Mouse (Mus musculus) gastrocnemius, postnatal 36 days (tissue): ENCODE measurements at regions not wholly inside any gene's neighbourhood (a gene's known extent, or its start where the extent isn't known, plus 50 kb on each side); places are given as distances from the start of the nearest gene placed in this dataset.

Source experiments
- DNase-seq, 2 experiments: peaks; one replicate each; pipeline ENCODE4 v3.0.0; 2022
- intact Hi-C: fragments of 180-260 bp; cut with DNase I; formaldehyde crosslinking; loops from one replicate; pipeline ENCODE4 v1.15.1; 2025

- intact Hi-C loops, result no loop called here
Observed at GRCm38 (mm10) chr3:38591531-38591930, 106.9 kb upstream of the Ankrd50 start.

GRCm38 (mm10) chr3:38588966-38589365, 104.3 kb upstream of the Ankrd50 start:
- intact Hi-C loops, result no loop called here
- no peak for DNase-seq

More at GRCm38 (mm10) chr3:38591531-38591930, 106.9 kb upstream of the Ankrd50 start:
- DNase-seq, result no peak

GRCm38 (mm10) chr3:38585509-38585908, 100.9 kb upstream of the Ankrd50 start:
- no peak for DNase-seq
- intact Hi-C loops, result no loop called here

DNA sequence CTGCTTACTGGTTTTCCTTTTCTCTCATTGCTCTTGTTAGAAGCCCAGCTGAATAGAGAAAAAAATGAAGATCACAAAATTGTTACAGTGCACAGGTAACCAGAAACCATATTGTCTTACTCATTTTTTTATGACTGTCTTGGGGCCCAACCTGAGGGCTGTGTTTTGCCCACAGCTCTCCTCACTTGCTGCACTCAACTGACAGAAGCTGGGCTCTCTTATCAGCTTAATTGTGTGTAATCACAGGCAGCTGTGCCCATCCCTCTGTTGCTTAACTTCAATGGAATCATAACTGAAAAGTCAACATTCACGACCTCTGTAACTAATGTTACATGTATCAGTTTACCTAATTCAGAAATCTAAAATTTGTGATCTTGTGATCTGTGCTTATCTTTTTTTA, 95.1 kb upstream of the Ankrd50 start:
- intact Hi-C loops, result no loop called here
- no peak for DNase-seq

DNA sequence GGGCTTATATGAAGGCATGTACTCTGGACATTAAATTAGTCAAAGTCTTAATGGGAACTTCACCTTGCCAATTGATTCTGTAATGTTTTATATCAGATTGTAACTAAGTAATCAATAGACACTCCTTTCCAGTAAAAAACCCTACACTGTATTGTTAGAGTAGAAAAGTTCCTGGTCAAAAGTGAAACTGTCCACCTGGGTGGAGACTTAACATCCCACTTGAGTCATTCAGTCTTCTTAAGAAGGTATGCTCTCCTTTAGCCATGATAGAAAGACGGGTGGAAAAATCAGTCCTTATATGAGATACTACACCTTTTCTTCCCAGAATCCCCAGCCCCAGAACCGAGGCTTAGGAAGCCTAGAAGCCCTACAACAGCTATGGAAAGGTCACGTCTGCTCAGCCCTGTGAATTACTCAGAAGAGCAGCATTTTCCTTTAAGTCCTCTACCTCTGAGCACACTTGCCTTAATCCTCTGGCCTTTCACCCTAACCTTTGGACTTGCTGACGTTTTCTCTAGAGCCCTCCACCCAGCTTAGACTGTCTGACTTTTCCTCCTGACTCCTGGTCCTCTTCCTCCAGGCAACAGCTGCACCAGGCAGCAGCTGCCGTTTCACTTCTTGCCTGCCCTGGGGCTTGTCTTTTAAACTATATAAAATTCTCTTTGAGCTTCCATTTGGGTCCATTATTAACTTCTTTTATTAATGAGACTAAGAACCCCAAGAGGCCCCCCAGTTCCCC, 93.4 kb upstream of the Ankrd50 start:
- DNase-seq, result no peak
- intact Hi-C loops, result no loop called here

DNA sequence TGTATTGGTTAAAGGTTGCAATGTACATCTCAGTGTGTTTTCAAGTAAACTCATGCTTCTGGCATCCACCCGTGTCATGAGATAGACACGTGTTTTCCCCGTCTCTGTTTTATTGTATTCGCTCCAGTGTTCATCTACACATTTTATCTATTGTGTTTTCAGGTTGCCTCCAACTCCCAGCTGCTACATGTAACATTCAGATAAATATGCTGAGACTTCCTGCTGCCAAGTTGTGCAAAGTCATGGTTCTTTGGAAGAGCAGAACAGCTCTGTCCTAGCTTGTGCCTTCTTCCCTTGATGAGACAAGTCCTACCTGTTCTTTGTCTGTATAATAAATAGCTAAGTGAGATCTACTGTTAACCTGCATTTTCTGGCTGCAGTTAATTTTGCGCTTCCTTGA, 89.0 kb upstream of the Ankrd50 start:
- intact Hi-C loops, result no loop called here
- DNase-seq, result no peak

DNA sequence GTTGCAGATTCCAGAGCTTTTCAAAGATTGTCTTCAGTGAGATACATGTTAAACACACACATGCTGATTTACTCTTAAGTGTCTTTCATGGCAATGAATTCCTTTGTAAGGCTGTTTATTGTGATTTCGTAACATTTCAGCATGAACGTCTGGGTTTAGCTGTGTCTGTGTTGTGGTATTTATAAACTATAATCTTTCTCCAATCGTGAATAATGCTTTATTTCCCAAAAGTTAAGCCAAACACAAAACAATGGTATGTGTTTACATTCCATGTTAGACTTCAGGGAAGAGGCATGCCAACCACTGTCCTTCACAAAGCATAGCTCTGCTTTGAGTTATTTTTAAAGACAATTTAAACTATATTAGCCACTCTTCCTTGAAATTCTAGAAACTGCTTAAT, 87.5 kb upstream of the Ankrd50 start:
- intact Hi-C loops, result no loop called here
- DNase-seq, result no peak

DNA sequence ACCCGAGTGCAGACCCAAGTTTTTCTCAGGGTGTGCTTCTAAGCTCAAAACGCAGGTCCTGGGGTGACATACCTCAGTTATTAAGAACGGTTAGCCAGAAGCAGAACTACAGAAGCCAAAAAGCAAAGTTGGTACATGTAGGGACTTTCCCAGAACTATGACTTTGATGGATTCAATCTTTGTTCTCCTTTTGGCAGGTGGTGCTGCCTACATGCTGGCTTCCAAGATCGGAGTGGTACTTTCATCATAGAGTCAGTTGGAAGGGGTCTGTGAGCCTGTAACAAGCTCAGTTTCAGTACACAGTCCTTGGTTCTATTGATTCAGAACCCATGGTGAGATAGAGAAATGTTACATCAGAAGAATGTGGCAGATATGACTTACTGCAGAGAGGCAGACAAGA, 86.6 kb upstream of the Ankrd50 start:
- intact Hi-C loops, result no loop called here
- no peak for DNase-seq

DNA sequence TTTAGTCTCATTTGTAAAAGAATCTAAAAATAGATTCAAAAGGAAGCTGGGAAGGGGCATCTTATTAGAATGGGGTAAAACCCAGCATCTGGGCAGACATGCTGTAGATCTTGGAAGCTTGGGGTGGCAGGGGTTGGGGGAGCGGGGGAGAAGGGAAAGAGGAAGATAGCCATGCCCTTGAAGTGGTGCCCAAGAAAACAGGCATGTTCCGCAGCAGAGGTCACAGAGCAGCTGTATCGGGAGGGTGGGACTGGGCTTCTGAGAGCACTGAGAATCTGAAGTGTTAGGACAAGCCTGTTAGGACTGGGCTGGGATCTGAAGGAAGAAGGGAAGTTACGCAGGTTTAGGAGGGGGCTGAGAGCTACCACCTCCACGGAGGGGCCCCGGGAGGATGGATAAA, 84.4 kb upstream of the Ankrd50 start:
- intact Hi-C loops, result no loop called here

GRCm38 (mm10) chr3:38568596-38568975, 83.9 kb upstream of the Ankrd50 start:
- intact Hi-C loops, result no loop called here

More for the DNA sequence above, 84.4 kb upstream of the Ankrd50 start:
- DNase-seq, result no peak

DNA sequence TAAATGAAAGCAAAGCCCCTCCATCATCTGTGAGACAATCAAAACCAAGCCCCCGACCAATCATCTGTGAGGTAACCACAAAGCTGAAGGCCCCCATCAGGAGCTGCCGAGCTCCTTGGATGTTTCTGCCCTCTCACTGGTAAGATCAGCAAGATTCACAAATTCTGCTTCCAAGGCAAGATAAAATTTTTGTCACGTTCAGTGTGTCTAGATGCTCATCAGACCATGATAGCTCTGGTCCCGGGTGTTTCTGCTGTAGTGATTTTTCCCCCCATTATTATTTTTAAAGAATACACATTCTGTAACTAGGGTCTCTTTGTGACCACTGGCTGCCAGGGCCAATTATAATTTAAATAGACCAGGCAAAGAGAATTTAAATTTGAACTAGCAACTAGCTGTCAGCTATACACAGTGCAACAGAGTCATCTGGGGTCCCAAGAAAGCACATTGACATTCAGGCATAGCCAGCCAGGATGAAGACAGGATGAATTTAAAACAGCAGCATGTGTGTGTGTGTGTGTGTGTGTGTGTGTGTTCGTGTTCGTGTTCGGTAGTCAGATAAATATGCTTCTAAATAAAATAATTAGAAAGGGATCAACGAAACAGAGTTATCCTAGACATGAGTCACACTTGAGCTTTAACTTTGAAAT, 83.4 kb upstream of the Ankrd50 start:
- DNase-seq, result no peak
- intact Hi-C loops, result no loop called here

More at GRCm38 (mm10) chr3:38568596-38568975, 83.9 kb upstream of the Ankrd50 start:
- DNase-seq, result no peak

DNA sequence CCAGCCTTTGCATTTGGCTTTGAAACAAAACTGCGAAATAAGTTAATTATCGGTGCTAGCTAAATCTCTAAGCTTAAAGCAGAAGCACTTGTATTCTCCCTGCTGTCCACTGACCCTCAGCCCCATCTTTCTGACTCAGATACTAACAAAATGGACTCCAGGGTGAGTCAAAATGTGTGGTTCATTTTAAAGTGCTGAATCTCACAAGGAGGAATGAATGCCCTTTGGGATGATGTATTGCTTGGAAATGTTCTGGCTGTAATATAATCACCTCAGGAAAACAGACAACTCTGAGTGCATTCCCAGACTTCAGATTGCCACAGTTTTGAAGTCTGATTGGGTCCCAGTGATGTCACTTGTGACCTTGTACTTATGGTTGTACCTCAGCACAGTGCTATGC, 81.9 kb upstream of the Ankrd50 start:
- no peak for DNase-seq
- intact Hi-C loops, result no loop called here

- DNase-seq, result no peak
- intact Hi-C loops, result no loop called here
Observed at GRCm38 (mm10) chr3:38564844-38565243, 80.2 kb upstream of the Ankrd50 start.

DNA sequence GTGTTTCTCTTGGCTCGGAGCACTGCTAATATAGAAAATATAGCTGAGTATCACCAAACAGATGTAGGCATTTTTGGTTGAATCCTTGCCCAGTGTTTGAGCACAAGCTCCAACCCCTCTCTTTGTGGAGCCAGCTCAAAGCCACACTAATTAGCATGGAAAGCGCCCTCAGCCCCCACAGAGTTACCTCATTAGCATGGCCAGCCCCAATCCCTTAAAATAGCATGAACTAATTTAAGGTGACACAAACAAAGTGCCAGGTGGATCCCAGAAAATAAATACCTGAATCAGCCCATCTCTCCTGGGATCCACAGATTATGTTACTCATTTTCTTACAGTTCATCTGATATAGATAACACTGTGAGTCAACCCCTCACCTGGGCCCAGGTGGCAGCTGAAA, 79.7 kb upstream of the Ankrd50 start:
- intact Hi-C loops, result no loop called here

GRCm38 (mm10) chr3:38561186-38561585, 76.5 kb upstream of the Ankrd50 start:
- no peak for DNase-seq
- intact Hi-C loops, result no loop called here

More for the DNA sequence above, 79.7 kb upstream of the Ankrd50 start:
- DNase-seq, result no peak

DNA sequence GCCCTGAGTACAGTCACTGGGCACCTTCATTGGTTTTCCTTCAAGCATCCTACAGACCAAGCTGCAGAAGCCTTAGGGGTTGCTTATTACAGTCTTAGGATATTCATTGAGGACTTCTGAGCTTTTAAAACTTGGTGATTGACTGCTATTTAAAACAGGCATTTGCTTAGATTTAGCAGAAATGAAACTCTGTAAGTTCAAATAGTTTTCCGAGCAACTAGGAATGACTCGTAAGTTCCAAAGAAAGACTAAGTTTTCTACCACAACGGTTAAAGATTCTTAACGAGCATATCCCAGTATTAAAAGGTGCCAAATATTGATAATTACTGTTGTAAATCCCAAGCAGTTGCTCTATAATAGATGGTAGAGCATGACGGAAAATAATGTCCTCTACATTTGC, 71.3 kb upstream of the Ankrd50 start:
- DNase-seq, result no peak
- intact Hi-C loops, result no loop called here

- intact Hi-C loops, result no loop called here
- no peak for DNase-seq
Observed at GRCm38 (mm10) chr3:38553470-38554043, 68.9 kb upstream of the Ankrd50 start.

GRCm38 (mm10) chr3:38547032-38547431, 62.4 kb upstream of the Ankrd50 start:
- DNase-seq, result no peak
- intact Hi-C loops, result no loop called here

DNA sequence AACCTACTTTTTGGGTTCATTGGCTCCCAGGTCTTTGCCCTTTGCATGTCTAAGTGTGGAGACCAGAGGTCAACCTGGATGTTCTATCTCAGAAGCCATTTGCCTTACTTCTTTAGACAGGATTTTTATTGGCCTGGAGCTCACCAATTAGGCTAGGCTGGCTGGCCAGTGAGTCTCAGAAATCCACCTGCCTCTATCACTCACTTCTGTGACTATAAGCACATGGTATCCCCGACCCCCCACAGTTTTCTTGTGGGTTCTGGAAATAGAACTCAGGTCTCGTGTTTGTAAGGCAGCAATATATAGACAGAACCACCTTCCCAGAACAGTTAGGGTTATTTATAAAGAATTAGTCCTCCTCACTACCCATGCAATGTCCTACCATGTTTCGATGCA, 60.9 kb upstream of the Ankrd50 start:
- intact Hi-C loops, result no loop called here
- no peak for DNase-seq

GRCm38 (mm10) chr3:38544718-38545500, 60.3 kb upstream of the Ankrd50 start:
- no peak for DNase-seq
- intact Hi-C loops, result no loop called here

DNA sequence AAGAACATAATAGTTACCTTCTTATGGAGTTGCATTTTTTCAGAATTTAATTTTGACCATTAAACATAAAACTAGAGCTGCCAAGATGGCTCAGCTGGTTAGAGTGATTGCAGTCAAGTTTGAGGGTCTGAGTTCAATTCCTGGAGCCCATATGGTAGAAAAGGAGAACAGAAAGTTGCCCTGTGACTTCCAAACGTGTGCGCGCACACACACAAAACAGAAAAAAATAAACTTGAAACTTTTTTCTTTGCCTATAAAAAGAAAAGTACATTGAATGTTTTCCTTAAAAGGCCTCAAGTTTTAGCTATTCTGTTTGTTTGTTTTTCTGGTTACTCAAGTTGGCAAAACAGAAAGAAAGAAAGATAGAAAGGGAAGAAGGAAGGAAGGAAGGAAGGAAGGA, 59.2 kb upstream of the Ankrd50 start:
- no peak for DNase-seq
- intact Hi-C loops, result no loop called here
